Mouse (Mus musculus): ENCODE results near the gene Spag7. TPM values are rescaled to one million over a fixed set of nuclear protein-coding genes. Genes with fewer than 3 reads are reported as not detected.
A peak's percentile ranks its signal among the peaks of the same experiment; 100 is the strongest.

The Spag7 gene
- total RNA-seq, 4 experiments from 2014 or later: 77.0 to 99.5 (median 81.7) TPM

- peak in 1 of 2 experiments; percentile 3 for DNase-seq (ENCODE audit: low spot score in 2 of 2)
Observed at GRCm38 (mm10) chr11:70644564-70645103, 24.6 kb downstream of the Spag7 start.

- peak in 1 of 2 experiments; percentile 43 for DNase-seq (ENCODE audit: low spot score in 2 of 2)
Observed at GRCm38 (mm10) chr11:70643051-70643450, 26.2 kb downstream of the Spag7 start.

- DNase-seq (ENCODE audit: low spot score in 2 of 2): peak in 1 of 2 experiments; percentile 3
Observed at GRCm38 (mm10) chr11:70641241-70641640, 28.0 kb downstream of the Spag7 start.

- peak in 1 of 2 experiments; percentile 2 for DNase-seq (ENCODE audit: low spot score in 2 of 2)
Observed at GRCm38 (mm10) chr11:70639976-70640375, 29.2 kb downstream of the Spag7 start.

- DNase-seq (ENCODE audit: low spot score in 2 of 2): no peak
Observed at GRCm38 (mm10) chr11:70638714-70639278, 30.4 kb downstream of the Spag7 start, which contains the start of gene Gp1ba. Gene Gp1ba (plus strand): TSS chr11:70639122.

DNA sequence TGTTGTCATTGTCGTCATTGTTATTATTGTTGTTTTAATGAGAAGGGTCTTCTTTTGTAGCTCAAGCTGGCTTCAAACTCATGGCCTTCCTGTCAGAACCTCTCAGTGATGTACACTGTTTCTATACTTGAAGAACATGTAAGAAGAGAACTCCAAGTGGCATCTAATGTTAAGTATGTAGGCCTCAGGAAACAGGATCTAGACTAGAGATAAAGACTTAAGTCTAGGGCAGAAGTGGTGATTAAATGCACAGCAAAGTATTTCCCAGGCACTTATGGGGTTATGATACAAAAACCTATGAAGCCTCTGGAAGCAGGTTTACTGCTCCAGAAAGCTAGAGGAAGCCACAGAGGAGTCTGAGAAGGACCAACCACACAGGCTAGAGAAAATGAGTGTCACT lies 30.9 kb downstream of the Spag7 start:
- no peak for DNase-seq (ENCODE audit: low spot score in 2 of 2)

DNA sequence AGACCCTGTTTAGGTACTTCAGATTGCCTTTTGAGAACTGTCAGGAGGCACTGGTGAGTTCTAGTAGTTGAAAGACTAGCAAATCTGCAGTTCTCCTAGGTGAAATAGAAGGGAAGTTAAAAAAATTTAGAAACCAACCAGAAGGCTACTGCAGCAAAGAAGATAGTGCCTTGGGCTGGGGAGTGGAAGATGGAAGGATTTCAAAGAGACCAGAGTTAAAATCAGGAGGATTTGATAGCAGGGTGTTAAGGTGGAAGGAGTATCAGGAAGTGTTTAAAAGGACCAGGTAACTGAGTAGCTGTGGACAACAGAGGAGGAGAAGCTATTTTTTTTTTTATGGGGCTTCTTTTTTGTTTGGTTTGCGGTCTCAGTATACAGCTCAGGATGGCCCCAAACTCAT lies 31.5 kb downstream of the Spag7 start:
- no peak for DNase-seq (ENCODE audit: low spot score in 2 of 2)

- peak in 1 of 2 experiments; percentile 1 for DNase-seq (ENCODE audit: low spot score in 2 of 2)
Observed at GRCm38 (mm10) chr11:70635601-70636000, 33.6 kb downstream of the Spag7 start.

DNA sequence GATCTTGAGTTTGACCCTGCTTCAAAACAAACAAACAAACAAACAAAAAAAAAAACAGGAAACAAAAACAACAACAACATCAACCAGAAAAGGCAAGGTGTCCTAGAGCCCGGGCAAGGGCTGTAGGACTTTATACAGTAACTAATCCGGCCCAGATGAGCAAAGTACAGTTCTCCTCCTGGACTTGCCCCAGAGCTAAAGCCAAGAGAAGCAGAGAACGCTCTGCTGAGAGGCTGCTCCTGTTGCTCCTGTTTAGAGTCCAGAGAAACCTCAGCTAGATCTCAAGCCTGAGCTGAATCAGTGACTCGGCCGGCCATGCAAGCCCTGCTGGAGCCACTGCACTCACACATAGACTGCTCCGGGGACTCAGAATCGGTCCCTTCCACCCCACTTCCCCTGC lies 39.1 kb downstream of the Spag7 start:
- DNase-seq (ENCODE audit: low spot score in 2 of 2): peak in 1 of 2 experiments; percentile 2

- peak in 1 of 2 experiments; percentile 2 for DNase-seq (ENCODE audit: low spot score in 2 of 2)
Observed at GRCm38 (mm10) chr11:70629557-70629956, 39.7 kb downstream of the Spag7 start.

DNA sequence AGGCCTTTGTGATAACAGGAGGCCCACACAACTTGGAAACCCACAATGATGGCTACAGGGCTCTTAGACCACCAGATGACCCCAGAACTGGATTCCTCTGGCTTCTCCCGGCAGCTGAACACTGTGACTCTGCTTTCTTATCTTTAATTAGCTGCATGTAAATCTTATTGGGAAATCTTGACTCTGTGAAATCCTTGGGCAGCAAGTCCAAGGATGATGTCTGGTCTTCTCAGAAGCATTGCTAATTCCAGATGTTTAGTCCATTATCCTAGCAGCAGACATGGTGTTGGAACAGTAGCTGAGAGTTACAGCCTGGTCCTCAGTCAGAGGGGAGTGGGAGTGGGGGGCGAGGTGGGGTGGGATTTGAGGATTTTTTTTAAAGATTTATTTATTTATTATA lies 40.8 kb downstream of the Spag7 start:
- no peak for DNase-seq (ENCODE audit: low spot score in 2 of 2)

DNA sequence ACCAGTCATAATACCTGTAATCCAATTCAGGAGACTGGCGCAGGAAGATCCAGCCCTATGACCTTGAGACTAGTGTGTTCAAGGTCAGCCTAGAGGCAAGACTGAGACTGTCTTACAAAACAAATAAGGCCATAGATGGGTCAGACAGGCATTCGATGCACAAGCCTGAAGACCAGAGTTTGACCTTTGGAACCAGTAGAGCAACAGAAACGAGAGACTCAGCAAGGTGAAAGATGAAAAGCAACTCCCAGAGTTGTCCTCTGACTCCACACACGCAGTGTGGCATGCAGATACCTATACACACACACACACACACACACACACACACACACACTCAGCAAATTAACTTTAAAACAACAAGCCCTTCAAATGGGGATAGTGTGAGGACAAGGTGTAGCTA lies 42.3 kb downstream of the Spag7 start:
- DNase-seq (ENCODE audit: low spot score in 2 of 2): no peak

DNA sequence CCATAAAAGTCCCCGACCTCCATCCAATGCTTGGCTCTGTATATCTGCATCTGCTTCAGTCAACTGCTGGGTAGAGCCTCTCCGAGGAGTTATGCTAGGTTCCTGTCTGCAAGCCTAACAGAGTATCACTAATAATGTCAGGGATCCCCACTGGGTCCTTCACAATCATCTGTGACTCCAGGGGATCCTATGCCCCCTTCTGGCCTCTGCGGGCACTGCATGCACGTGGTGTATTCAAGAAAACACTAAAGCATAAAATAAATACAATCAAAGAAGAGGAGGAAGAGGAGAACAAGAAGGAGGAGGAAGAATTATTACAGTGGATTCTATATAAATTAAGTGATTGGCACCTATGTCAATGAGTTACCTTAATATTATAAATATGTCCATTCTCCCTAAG lies 43.7 kb downstream of the Spag7 start:
- DNase-seq (ENCODE audit: low spot score in 2 of 2): peak in 1 of 2 experiments; percentile 22

DNA sequence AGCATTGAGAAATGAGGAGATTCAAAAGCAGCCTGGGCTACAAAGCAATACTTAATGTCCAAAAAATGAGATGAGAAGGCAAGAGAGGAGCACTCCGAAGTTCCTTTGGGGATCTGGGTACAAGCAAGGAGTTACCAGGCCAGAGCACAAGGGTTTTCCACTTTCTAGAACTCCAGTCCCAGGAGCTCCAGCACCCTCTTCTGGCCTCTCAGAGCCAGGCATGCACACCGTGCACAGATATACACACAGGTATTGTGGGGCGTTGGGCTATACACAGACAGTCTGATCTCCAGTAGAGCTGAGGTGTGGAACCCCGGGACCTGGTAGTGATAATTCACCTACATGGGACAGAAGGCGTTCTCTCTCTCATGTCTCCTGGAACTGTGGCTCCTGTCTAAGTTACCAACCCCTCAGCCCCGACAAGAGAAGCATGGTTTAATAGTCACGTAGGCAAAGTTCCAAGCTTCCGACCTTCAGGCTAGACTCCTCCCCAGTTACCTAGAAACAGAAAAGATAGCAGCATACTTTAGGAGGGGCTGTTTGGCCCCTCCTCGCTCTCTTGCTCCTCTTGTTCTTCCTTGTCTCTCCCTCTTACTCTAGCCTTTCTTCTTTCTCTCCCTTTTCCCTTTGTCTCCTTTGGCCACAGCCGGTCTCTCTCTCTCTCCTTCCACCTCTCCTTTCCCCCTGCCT lies 46.0 kb downstream of the Spag7 start:
- DNase-seq (ENCODE audit: low spot score in 2 of 2): no peak

- peak in 1 of 2 experiments; percentile 67 for DNase-seq (ENCODE audit: low spot score in 2 of 2)
Observed at GRCm38 (mm10) chr11:70621972-70622814, 47.0 kb downstream of the Spag7 start.

- DNase-seq (ENCODE audit: low spot score in 2 of 2): peak; percentile 48 to 68
Observed at GRCm38 (mm10) chr11:70619101-70619500, 50.1 kb downstream of the Spag7 start, which contains the start of gene Chrne. Gene Chrne (minus strand): TSS chr11:70619216.

GRCm38 (mm10) chr11:70615516-70616093 lies 53.6 kb downstream of the Spag7 start, which contains the start of gene 4930544D05Rik:
Gene 4930544D05Rik (plus strand): TSS chr11:70615848.
- peak in 1 of 2 experiments; percentile 1 for DNase-seq (ENCODE audit: low spot score in 2 of 2)

- peak; percentile 50 to 54 for DNase-seq (ENCODE audit: low spot score in 2 of 2)
Observed at GRCm38 (mm10) chr11:70615074-70615473, 54.1 kb downstream of the Spag7 start.
